Mouse (Mus musculus) embryonic facial prominence, embryonic 11.5 days (tissue): ENCODE data around the gene Rps17. TPM values are rescaled to one million over a fixed set of nuclear protein-coding genes. Genes with fewer than 3 reads are reported as not detected.

ENCODE experiments used
- ATAC-seq: fragments of 200-750 bp; cut with Nextera tagmentation; replicated peaks from 2 replicates; pipeline ENCODE4 v1.8.0; 2017; ENCODE audit warnings: low read depth; ENCODE audit not compliant: insufficient number of reproducible peaks, low FRiP score, low TSS enrichment
- DNase-seq: peaks from one replicate; pipeline ENCODE4 v3.0.0-alpha.2; 2015; ENCODE audit warnings: low spot score
- H3K27ac ChIP-seq: fragments of 300-500 bp; sonication (generic); replicated peaks from 2 replicates; pipeline ENCODE4 v1.5.1; 2014; ENCODE audit warnings: mild to moderate bottlenecking, low read depth, low read length, control low read depth
- H3K27me3 ChIP-seq: fragments of 300-500 bp; sonication (generic); 2 replicates; pipeline ENCODE4 v1.6.1; 2014; ENCODE audit warnings: mild to moderate bottlenecking, low read length, moderate library complexity, mixed read lengths; ENCODE audit not compliant: control insufficient read depth, insufficient read depth
- H3K36me3 ChIP-seq: fragments of 300-500 bp; sonication (generic); replicated peaks from 2 replicates; pipeline ENCODE4 v1.6.1; 2014; ENCODE audit warnings: low read depth, mild to moderate bottlenecking, low read length, moderate library complexity, mixed read lengths; ENCODE audit not compliant: control insufficient read depth, insufficient read depth
- H3K4me1 ChIP-seq: fragments of 300-500 bp; sonication (generic); 2 replicates; pipeline ENCODE4 v1.6.1; 2014; ENCODE audit warnings: low read length, mixed read lengths; ENCODE audit not compliant: control insufficient read depth, insufficient read depth
- H3K4me2 ChIP-seq: fragments of 300-500 bp; sonication (generic); 2 replicates; pipeline ENCODE4 v1.6.1; 2014; ENCODE audit warnings: low read depth, mild to moderate bottlenecking, control low read depth, low read length, moderate library complexity
- H3K4me3 ChIP-seq: fragments of 300-500 bp; sonication (generic); 2 replicates; pipeline ENCODE4 v1.5.1; 2014; ENCODE audit warnings: low read depth, low read length, control low read depth
- H3K9ac ChIP-seq: fragments of 300-500 bp; sonication (generic); replicated peaks from 2 replicates; pipeline ENCODE4 v1.6.1; 2014; ENCODE audit warnings: mild to moderate bottlenecking, control low read depth, low read length
- H3K9me3 ChIP-seq: fragments of 300-500 bp; sonication (generic); replicated peaks from 2 replicates; pipeline ENCODE4 v1.6.1; 2016; ENCODE audit warnings: mild to moderate bottlenecking, low read length, inconsistent platforms, mixed read lengths; ENCODE audit not compliant: control insufficient read depth
- WGBS: fragments of 180-500 bp; shearing (Covaris S2); extraction: QIAGEN DNeasy Blood & Tissue Kit; methylation state at CpG from one replicate; pipeline ENCODE4 v1.1.7; 2014; 5-methylcytosine and 5-hydroxymethylcytosine counted together
- polyA plus RNA-seq: library from polyadenylated mRNA; unstranded; fragments of >200 nt; fragmentation: Nextera tagmentation; extraction: Ambion mirVana; gene quantifications from 2 replicates; pipeline ENCODE4 v1.2.1, GENCODE M21; 2014

Rps17 gene
- 1,234 and 1,235 TPM in 2 replicates for polyA plus RNA-seq

- H3K4me2 ChIP-seq = peak within 1 kb of the TSS; percentile 50
- peak within 1 kb of the TSS; percentile 99 for H3K9ac ChIP-seq
- peak; percentile 85 for ATAC-seq
- peaks cover 4% of the 10 kb centered on the region for H3K36me3 ChIP-seq
- peak within 1 kb of the TSS; percentile 83 for H3K27ac ChIP-seq
- DNase-seq = peak; percentile 94
- under 1% methylated on average over 78 of the region's 85 CpGs for WGBS
- H3K4me3 ChIP-seq = peak within 1 kb of the TSS; percentile 96
- H3K9me3 ChIP-seq = no peaks in the 10 kb centered on the region
- H3K27me3 ChIP-seq = no peaks in the 10 kb centered on the region
- H3K4me1 ChIP-seq = no peaks in the 10 kb centered on the region; the same call in none of the 2 replicates
These were observed at the start of gene Rps17 for GRCm38 (mm10) chr7:81344544-81345446. Gene Rps17, minus strand, starts transcription at chr7:81345254.

- no peak overlapping the region for H3K9ac ChIP-seq
- no peak overlapping the region for H3K27ac ChIP-seq
- no peak for DNase-seq
- ATAC-seq = no peak
- H3K4me1 ChIP-seq = no peaks in the 10 kb centered on the region
- H3K36me3 ChIP-seq = no peaks in the 10 kb centered on the region
- WGBS = 79% methylated on average over 1 of the region's 1 CpGs
- H3K27me3 ChIP-seq = no peaks in the 10 kb centered on the region
- H3K9me3 ChIP-seq = no peaks in the 10 kb centered on the region
- H3K4me2 ChIP-seq = no peak overlapping the region
- no peak overlapping the region for H3K4me3 ChIP-seq
These were observed 34.3 kb upstream of the Rps17 start for GRCm38 (mm10) chr7:81379363-81379762.

GRCm38 (mm10) chr7:81372337-81372920, 27.4 kb upstream of the Rps17 start:
- ATAC-seq = peak; percentile 59; the same call in 1 of the 2 replicates
- Histone ChIP-seq H3K4me3 (no peak overlapping the region), H3K4me2 (peak overlapping the region; percentile 21), H3K4me1 (no peaks in the 10 kb centered on the region), H3K27me3 (no peaks in the 10 kb centered on the region), H3K36me3 (no peaks in the 10 kb centered on the region), H3K27ac (no peak overlapping the region), H3K9me3 (no peaks in the 10 kb centered on the region), H3K9ac (peak overlapping the region; percentile 32; the same call in 1 of the 2 replicates)
- peak; percentile 61 for DNase-seq
- 7% methylated on average over 13 of the region's 13 CpGs for WGBS

- ATAC-seq = no peak
- H3K9ac ChIP-seq = no peak overlapping the region
These were observed 26.8 kb upstream of the Rps17 start for GRCm38 (mm10) chr7:81371811-81372210.

GRCm38 (mm10) chr7:81369724-81370123, 24.7 kb upstream of the Rps17 start:
- Histone ChIP-seq H3K27ac (no peak overlapping the region), H3K27me3 (no peaks in the 10 kb centered on the region), H3K4me2 (no peak overlapping the region), H3K9ac (no peak overlapping the region), H3K4me3 (no peak overlapping the region), H3K4me1 (no peaks in the 10 kb centered on the region), H3K36me3 (no peaks in the 10 kb centered on the region), H3K9me3 (no peaks in the 10 kb centered on the region)
- no peak for ATAC-seq
- no peak for DNase-seq
- WGBS = 51% methylated on average over 3 of the region's 3 CpGs

More at GRCm38 (mm10) chr7:81371811-81372210, 26.8 kb upstream of the Rps17 start:
- no peaks in the 10 kb centered on the region for H3K36me3 ChIP-seq
- no peaks in the 10 kb centered on the region for H3K4me1 ChIP-seq
- H3K4me3 ChIP-seq = no peak overlapping the region
- H3K27me3 ChIP-seq = no peaks in the 10 kb centered on the region
- DNase-seq = no peak
- no peaks in the 10 kb centered on the region for H3K9me3 ChIP-seq
- H3K4me2 ChIP-seq = no peak overlapping the region
- 13% methylated on average over 5 of the region's 5 CpGs for WGBS
- H3K27ac ChIP-seq = no peak overlapping the region

- 79% methylated on average over 3 of the region's 3 CpGs for WGBS
- DNase-seq (no peak), ATAC-seq (no peak)
- Histone ChIP-seq H3K4me3 (no peak overlapping the region), H3K36me3 (no peaks in the 10 kb centered on the region), H3K9me3 (no peaks in the 10 kb centered on the region), H3K4me1 (no peaks in the 10 kb centered on the region), H3K27ac (no peak overlapping the region), H3K4me2 (no peak overlapping the region), H3K9ac (no peak overlapping the region), H3K27me3 (no peaks in the 10 kb centered on the region)
These were observed 22.9 kb upstream of the Rps17 start for GRCm38 (mm10) chr7:81367946-81368345.

- no peak overlapping the region for H3K4me2 ChIP-seq
- no peaks in the 10 kb centered on the region for H3K9me3 ChIP-seq
- DNase-seq (no peak), ATAC-seq (no peak)
- no peaks in the 10 kb centered on the region for H3K27me3 ChIP-seq
- WGBS = 81% methylated on average over 7 of the region's 7 CpGs
- H3K4me3 ChIP-seq = no peak overlapping the region
- H3K27ac ChIP-seq = no peak overlapping the region
- H3K9ac ChIP-seq = no peak overlapping the region
- H3K36me3 ChIP-seq = no peaks in the 10 kb centered on the region
- H3K4me1 ChIP-seq = no peaks in the 10 kb centered on the region
These were observed 11.9 kb upstream of the Rps17 start for GRCm38 (mm10) chr7:81356975-81357374.

GRCm38 (mm10) chr7:81356360-81356759, 11.3 kb upstream of the Rps17 start:
- 78% methylated on average over 1 of the region's 1 CpGs for WGBS
- no peak for ATAC-seq
- no peaks in the 10 kb centered on the region for H3K27me3 ChIP-seq
- H3K9me3 ChIP-seq = no peaks in the 10 kb centered on the region
- no peak overlapping the region for H3K4me2 ChIP-seq
- no peak for DNase-seq
- no peaks in the 10 kb centered on the region for H3K4me1 ChIP-seq
- no peak overlapping the region for H3K4me3 ChIP-seq
- no peak overlapping the region for H3K27ac ChIP-seq
- H3K36me3 ChIP-seq = no peaks in the 10 kb centered on the region
- H3K9ac ChIP-seq = no peak overlapping the region
